Mouse (Mus musculus) cortical plate, adult 2 months (tissue): Measurements from ENCODE around the gene Ypel2. TPM values are rescaled to one million over a fixed set of nuclear protein-coding genes. Genes with fewer than 3 reads are reported as not detected.

Experiments
- H3K27ac ChIP-seq: fragments of 200-500 bp; 2 replicates; pipeline ENCODE4 v1.5.1; 2012; ENCODE audit warnings: low read length, control low read depth, inconsistent platforms; ENCODE audit not compliant: insufficient read depth
- H3K4me1 ChIP-seq: fragments of 200-500 bp; 2 replicates; pipeline ENCODE4 v1.6.1; 2011; ENCODE audit warnings: low read length; ENCODE audit not compliant: control insufficient read depth, insufficient read depth
- H3K4me3 ChIP-seq: fragments of 200-500 bp; 2 replicates; pipeline ENCODE4 v1.5.1; 2011; ENCODE audit warnings: mild to moderate bottlenecking, low read length, control low read depth; ENCODE audit not compliant: insufficient read depth
- CTCF ChIP-seq: fragments of 200-500 bp; IDR thresholded peaks from 2 replicates; pipeline ENCODE4 v1.5.1; 2011; ENCODE audit warnings: mild to moderate bottlenecking, control low read depth, low read length; ENCODE audit not compliant: insufficient read depth; ENCODE audit errors: extremely low read depth
- POLR2A ChIP-seq: fragments of 200-500 bp; IDR thresholded peaks from 2 replicates; pipeline ENCODE4 v1.6.1; 2011; ENCODE audit warnings: mild to moderate bottlenecking, low read length, control low read depth; ENCODE audit not compliant: insufficient read depth; ENCODE audit errors: extremely low read depth
- polyA plus RNA-seq: library from polyadenylated mRNA; depleted of rRNA; stranded (reverse); fragments of >200 nt; gene quantifications from 2 replicates; pipeline ENCODE4 v1.2.3, GENCODE M21; 2012

Gene Ypel2
- polyA plus RNA-seq, 1 experiment = 32.6 TPM

DNA sequence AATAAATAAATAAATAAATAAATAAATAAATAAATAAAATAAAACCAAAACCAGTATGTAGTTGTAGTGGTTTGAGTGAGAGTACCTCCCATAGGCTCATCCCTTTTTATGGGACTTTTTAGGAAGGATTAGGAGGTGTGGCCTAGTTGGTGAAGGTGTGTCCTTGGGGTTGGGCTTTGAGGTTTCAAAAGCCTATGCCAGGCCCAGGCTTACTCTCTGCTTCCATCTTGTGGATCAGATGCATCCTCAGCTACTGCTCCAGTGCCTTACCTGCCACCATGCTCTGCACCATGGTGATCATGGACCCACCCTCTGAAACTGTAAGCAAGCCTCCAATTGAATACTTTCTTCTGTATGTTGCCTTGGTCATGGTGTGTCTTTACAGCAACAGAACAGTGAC is 28.0 kb upstream of the Ypel2 start:
- TF ChIP-seq CTCF = no peak
- no peak for TF ChIP-seq POLR2A
- H3K27ac ChIP-seq = no peak overlapping the region
- no peaks in the 10 kb centered on the region for H3K4me1 ChIP-seq
- H3K4me3 ChIP-seq = no peak overlapping the region

DNA sequence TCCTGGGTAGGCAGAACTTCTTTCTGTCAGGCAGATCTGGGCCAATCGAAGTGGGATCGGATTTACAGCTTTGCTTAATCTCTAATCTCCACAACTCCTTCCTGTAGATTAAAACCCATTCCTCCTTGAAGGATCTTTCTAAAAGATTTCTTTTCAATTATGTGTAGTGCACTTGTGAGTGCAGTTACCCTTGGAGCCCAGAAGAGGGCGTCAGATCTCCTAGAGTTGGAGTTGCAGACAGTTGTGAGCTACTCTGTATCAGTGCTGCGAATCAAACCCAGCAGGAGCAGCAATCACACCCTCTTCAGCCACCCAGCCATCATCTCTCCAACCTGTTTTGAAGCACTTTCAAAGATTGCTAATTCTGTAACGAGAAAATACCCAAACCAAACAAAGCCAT is 26.9 kb upstream of the Ypel2 start:
- Histone ChIP-seq H3K27ac (no peak overlapping the region), H3K4me3 (no peak overlapping the region), H3K4me1 (no peaks in the 10 kb centered on the region)
- TF ChIP-seq POLR2A = no peak
- no peak for TF ChIP-seq CTCF

DNA sequence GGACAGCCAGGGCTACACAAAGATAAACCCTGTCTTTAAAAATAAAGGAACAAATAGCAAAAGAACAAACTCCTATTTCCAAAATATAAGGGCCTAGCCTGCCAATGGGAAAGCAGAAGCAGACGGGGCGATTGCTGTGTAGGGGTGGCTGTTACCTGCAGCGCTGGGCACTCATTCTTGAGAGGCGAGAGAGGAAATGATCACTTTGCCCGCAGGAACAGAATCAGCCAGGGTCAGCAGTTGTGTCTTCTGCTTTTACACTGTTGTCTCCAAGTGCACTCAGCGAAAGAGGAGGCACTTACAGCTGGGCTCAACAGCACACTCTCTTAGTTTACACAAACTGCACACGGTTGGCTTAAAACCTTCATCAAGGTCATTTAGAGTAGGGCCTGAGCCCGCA is 25.9 kb upstream of the Ypel2 start:
- no peak overlapping the region for H3K4me3 ChIP-seq
- no peak overlapping the region for H3K27ac ChIP-seq
- no peaks in the 10 kb centered on the region for H3K4me1 ChIP-seq
- TF ChIP-seq POLR2A (no peak), CTCF (no peak)

DNA sequence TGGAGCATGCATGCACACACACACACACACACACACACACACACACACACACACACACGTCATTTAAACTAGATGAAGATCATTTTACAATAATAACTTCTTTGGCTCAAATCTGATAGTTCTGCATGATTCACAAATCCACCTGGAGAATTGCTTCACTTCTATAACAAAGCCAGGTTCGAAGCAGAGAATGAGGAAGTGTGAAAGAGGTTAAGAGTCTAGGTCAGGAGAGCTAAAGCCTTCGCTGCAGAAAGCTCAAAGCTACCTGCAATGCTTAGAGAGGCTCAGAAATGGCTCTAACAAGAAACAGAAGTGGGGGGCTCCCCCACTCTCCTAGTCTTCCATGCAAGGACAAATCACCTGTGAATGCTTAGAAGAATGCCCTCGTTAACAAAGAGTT is 24.6 kb upstream of the Ypel2 start:
- no peak overlapping the region for H3K27ac ChIP-seq
- H3K4me3 ChIP-seq = no peak overlapping the region
- TF ChIP-seq CTCF (no peak), POLR2A (no peak)
- H3K4me1 ChIP-seq = no peaks in the 10 kb centered on the region

DNA sequence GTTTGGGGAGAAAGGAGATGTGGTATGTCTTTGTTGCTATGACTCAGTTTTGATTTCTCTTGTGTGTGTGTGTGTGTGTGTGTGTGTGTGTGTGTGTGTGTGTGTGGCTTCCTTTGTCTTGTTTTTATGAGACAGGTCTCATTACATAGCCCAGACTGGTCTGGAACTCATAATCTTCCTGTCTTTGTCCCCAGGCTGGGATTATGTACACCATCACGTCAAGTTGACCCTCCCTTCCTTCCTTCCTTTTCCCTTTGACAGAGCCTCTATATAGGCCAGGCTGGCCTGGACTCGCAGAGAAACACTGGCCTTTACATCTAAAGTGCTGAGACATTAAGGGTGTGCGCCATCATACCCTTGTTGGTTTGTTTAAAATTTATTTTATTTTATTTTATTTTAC is 22.2 kb upstream of the Ypel2 start:
- Histone ChIP-seq H3K27ac (no peak overlapping the region), H3K4me1 (no peaks in the 10 kb centered on the region), H3K4me3 (no peak overlapping the region)
- TF ChIP-seq POLR2A = no peak
- no peak for TF ChIP-seq CTCF

DNA sequence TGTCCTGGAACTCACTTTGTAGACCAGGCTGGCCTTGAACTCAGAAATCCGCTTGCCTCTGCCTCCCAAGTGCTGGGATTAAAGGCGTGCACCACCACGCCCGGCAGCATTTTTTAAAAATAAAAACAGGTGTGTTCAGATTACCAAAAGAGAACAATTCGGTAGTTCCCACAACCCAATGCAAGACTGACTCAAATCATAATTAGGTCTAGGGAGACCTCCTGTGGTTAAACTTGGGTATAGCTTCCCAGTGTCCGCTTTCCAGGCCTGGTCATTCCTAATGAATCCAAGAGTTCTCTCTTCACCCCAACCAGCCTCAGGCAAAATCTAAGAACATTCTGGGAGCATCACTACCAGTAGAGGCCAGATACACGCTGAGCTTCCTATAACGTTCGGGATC is 17.0 kb upstream of the Ypel2 start:
- no peak overlapping the region for H3K4me3 ChIP-seq
- H3K4me1 ChIP-seq = no peaks in the 10 kb centered on the region
- no peak for TF ChIP-seq POLR2A
- TF ChIP-seq CTCF = peak; percentile 72
- no peak overlapping the region for H3K27ac ChIP-seq

DNA sequence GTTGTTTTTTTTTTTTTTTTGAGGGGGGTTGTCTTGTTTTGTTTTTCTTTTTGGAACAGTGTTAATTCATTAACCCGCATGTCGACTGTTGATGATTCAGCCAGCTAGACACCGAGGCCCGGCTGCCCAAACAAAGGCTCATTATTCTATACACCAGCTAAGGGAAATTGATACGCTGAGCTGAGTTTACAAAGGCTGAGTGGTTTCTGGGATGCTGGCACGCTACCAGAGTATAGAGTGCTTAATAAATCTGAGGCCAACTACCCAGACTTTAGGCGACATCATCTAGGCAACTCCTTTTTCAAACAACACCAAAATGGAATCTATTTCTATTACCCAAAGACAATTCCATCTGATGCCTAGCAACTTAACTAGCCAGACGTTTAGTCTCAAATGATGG is 13.9 kb upstream of the Ypel2 start:
- Histone ChIP-seq H3K4me1 (no peaks in the 10 kb centered on the region), H3K4me3 (no peak overlapping the region), H3K27ac (no peak overlapping the region)
- TF ChIP-seq POLR2A (no peak), CTCF (no peak)

DNA sequence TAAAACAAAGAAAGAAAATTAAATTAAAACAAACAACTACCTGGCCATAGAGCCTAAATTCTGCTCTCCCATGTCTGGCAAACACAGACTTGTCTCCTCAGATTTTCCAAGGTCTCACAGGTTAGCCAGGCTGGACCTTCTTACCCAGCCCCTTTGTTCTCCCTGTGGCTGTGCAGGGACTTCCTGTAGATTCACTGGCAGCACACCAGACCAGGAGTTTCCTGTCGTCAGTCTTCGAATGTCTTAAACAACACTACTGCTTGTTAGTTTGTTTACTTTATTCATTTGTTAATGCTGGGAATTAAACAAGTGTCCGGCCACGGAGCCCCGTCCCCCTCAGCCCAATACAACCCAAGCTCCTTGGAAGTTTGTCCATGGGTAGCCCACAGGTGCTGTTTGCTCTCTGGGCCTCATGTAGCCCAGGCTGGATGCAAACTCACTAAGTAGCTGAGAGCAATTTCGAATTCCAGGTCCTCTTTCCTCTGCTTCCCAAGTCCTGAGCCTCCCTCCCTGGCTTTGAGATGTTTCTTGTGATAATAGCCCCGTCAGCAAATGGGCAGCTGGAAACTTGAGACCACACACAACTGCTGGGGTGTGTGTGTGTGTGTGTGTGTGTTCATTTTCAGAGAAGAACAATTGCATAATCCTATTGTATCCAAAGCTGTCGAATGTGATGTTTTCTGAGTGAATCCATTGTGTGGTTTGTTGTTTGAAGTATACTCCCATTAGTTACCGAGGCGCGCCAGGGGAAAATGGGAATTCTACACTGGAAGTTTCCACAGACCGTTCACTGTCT is 11.7 kb upstream of the Ypel2 start:
- H3K27ac ChIP-seq = peak overlapping the region; percentile 79; the same call in 1 of the 2 replicates
- TF ChIP-seq POLR2A = no peak
- no peak for TF ChIP-seq CTCF
- no peak overlapping the region for H3K4me3 ChIP-seq
- H3K4me1 ChIP-seq = no peaks in the 10 kb centered on the region

DNA sequence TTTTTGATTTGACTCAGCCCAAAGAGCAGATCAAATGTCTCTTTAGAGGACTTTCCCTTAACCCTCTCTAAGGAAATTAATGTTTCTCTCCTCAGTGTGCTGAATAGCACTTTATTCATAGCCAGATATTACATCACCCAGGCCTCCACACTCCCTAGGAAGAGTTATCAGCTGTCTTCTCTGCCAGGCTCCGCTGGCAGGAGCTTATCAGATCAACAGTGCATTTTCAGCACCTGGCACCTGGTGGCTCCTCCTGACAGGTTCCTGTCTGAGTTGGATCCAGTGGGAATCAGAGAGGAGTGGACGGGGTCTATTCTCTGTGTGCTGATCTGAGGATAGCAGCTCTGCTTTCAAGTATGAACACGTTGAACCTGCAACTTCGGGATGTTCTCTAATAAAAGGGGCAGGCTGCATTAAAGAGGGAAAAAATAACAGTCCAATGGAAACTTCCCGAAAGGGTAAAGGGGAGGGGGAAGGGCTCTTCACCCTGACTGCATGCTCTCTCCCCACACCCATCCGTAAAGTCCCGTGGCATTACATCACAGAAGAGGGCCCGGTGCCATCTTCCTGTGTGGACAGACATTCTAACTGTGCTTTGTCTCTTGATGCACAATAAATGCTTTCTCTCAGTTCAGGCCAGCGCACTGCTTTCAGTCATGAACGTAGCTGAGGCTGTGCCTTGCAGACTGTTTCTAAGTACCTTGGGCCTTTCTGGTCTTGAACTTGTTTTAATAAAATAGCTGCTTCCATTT is 8.7 kb upstream of the Ypel2 start:
- Histone ChIP-seq H3K4me1 (no peaks in the 10 kb centered on the region), H3K27ac (peak overlapping the region; percentile 74; the same call in 1 of the 2 replicates), H3K4me3 (no peak overlapping the region)
- no peak for TF ChIP-seq CTCF
- no peak for TF ChIP-seq POLR2A

DNA sequence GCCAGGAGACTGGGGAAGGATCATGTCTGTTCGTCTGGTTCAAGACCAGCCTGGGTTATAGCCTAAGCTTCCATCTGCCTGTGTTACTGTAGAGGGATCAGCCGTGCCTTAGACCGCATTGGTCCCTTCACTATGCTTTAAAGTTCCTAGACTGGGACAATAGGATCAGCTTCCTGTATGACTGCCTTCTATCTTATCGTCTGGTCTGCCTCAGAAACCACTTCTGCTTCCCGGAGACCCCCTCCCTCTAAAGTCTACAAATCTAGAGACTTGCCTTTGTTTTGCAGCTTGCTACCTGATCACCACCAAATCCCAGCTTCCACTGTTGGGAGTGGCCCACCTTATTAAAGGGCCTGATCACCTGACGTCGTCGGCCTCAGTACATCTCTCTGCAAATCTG is 7.7 kb upstream of the Ypel2 start:
- H3K27ac ChIP-seq = peak overlapping the region; percentile 40; the same call in 1 of the 2 replicates
- H3K4me1 ChIP-seq = no peaks in the 10 kb centered on the region
- H3K4me3 ChIP-seq = no peak overlapping the region
- no peak for TF ChIP-seq CTCF
- no peak for TF ChIP-seq POLR2A
